Mouse (Mus musculus): ENCODE measurements around the gene Fdxr. TPM values are rescaled to one million over a fixed set of nuclear protein-coding genes. Genes with fewer than 3 reads are reported as not detected.

Gene Fdxr
- polyA plus RNA-seq, 1 experiment: 12.2 TPM

DNA sequence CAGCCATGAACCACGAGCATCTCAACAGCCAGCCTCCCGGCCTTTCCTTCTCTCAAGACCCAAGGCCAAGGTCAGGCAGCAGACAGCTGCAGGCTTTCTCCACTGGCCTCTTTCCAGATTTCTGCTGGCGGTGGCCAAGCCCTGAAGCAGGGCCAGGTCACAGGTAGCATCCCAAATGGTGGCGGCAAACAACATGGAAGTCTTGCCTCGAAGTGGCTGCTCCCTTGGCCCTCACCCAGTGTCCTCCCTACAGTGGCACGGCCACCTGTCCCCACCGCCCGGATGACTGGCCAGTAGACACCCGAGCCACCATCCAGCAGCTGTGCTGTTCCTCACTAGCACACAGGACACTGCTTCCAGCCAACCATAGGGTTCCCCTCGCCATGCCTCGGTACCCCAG is 35.4 kb downstream of the Fdxr start:
- 71% methylated on average over 11 of the region's 11 CpGs for WGBS
- TF ChIP-seq POLR2A (IDR thresholded peaks at IDR 0.05; ENCODE audit: low read depth, low read length) (no peak), CTCF (IDR thresholded peaks at IDR 0.05; ENCODE audit: extremely low read depth, insufficient read length, insufficient replicate concordance, low read depth, low read length) (no peak)
- no peak overlapping the region for H3K27ac ChIP-seq (ENCODE audit: insufficient read depth, low read depth, low read length)
- H3K36me3 ChIP-seq (ENCODE audit: control insufficient read depth, insufficient read depth, low read length): peaks cover 13% of the 10 kb centered on the region; the same call in 1 of the 2 replicates
- no peaks in the 10 kb centered on the region for H3K4me1 ChIP-seq (ENCODE audit: control insufficient read depth, insufficient read depth, insufficient read length, low read length)
- no peaks in the 10 kb centered on the region for H3K27me3 ChIP-seq (ENCODE audit: control insufficient read depth, insufficient read depth, low read length)
- H3K4me3 ChIP-seq (ENCODE audit: low read depth, low read length): no peak overlapping the region

DNA sequence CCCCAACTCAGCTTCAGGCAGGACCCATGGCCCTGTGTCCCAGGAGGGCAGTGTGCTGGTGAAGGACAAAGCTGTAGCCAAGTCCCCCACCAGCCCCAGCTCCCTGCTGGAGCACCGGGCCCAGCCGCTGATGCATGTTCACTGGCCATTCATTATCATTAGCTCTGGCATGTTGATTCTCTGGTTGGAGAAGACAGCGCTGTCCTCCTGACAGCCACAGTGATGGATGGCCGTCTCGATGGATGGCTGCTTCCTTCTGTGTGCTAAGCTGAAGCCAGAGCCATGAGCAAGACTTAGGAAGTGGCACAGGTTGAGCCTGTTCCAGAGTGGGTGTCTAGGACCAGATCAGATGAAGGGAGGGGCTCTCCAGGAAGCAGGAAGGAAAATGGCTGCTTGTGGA is 40.3 kb downstream of the Fdxr start:
- no peaks in the 10 kb centered on the region for H3K27me3 ChIP-seq (ENCODE audit: control insufficient read depth, insufficient read depth, low read length)
- no peak overlapping the region for H3K4me3 ChIP-seq (ENCODE audit: low read depth, low read length)
- H3K36me3 ChIP-seq (ENCODE audit: control insufficient read depth, insufficient read depth, low read length): 0 out of 2 replicates have a peak, but pooled peaks cover 2% of the 10 kb centered on the region
- 65% methylated on average over 5 of the region's 5 CpGs for WGBS
- TF ChIP-seq POLR2A (IDR thresholded peaks at IDR 0.05; ENCODE audit: low read depth, low read length): no peak
- TF ChIP-seq CTCF (IDR thresholded peaks at IDR 0.05; ENCODE audit: extremely low read depth, insufficient read length, insufficient replicate concordance, low read depth, low read length): no peak
- no peak overlapping the region for H3K27ac ChIP-seq (ENCODE audit: insufficient read depth, low read depth, low read length)
- H3K4me1 ChIP-seq (ENCODE audit: control insufficient read depth, insufficient read depth, insufficient read length, low read length): peaks cover 4% of the 10 kb centered on the region; the same call in 1 of the 2 replicates

DNA sequence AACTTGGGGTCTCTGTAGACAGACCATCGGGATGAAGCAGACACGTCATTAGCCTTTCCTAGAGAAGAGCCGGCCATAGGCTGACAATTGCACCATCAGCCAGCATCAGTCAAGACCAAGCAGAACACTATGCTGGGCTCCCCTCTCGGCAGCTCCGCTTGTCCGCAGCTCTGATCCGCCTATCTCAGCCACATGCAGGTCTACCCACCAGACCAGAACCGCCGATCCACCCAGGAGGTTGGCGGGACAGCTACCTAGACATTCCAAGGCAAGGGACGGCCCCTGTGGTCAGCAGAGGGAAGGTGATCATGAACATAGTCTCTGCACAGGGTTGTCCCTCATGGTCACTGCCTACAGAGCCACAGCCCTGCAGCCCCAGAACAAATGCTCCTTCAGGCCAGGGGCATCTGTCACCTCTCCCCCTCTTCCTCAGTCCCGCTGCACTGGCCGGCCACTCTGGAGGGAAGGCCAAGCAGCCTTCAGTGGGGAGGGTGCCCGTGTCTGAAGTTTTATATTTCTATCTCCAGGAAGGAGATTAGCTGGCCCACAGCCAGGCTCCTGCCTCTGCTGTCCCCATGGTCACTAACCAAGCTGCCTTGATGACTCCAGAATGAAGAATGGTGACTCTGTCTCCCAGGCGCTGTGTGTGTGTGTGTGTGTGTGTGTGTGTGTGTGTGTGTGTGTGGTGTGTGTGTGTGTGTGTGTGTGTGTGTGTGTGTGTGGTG is 42.4 kb downstream of the Fdxr start:
- Histone ChIP-seq H3K27me3 (ENCODE audit: control insufficient read depth, insufficient read depth, low read length) (no peaks in the 10 kb centered on the region), H3K27ac (ENCODE audit: insufficient read depth, low read depth, low read length) (no peak overlapping the region), H3K4me1 (ENCODE audit: control insufficient read depth, insufficient read depth, insufficient read length, low read length) (peaks cover 7% of the 10 kb centered on the region), H3K4me3 (ENCODE audit: low read depth, low read length) (no peak overlapping the region), H3K36me3 (ENCODE audit: control insufficient read depth, insufficient read depth, low read length) (0 out of 2 replicates have a peak, but pooled peaks cover 2% of the 10 kb centered on the region)
- 85% methylated on average over 15 of the region's 15 CpGs for WGBS
- no peak for TF ChIP-seq CTCF (IDR thresholded peaks at IDR 0.05; ENCODE audit: extremely low read depth, insufficient read length, insufficient replicate concordance, low read depth, low read length)
- TF ChIP-seq POLR2A (IDR thresholded peaks at IDR 0.05; ENCODE audit: low read depth, low read length): no peak

DNA sequence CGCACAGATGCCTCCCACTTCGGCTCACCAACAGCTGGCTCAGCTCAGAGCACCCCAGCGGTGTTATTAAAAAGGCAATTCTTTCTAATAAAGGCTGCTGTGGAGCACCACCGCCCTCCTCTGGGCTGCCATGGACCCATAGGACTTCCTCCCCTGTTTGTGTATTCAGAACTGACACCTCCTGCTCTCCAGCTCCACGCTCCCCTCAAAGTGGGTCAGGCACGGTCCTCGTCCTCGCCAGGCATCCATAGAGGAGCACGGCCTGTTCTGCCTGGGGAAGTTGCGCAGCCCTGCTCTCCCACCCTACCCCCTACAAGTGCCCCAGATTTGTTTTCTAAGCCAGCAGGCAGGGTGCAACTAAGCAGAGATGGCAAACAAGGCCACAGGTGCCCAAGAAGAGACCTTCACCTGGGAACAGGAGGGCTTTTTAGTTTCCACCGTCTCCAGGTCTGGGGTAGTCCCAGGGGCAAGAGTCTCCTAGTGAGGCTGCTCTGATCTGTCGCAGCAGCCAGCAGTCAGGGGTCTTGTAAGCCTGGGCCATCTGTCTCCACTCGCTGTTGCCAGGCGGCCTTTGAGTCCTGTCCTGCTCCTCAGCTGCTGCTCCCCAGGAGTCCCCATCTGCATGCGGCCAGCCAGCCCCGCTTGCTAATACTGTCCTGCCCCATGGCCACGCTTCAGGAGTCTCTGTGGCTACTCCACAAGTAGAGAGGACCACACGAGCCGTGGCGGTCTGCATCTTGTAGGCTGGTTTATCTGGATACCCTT is 43.1 kb downstream of the Fdxr start:
- TF ChIP-seq CTCF (IDR thresholded peaks at IDR 0.05; ENCODE audit: extremely low read depth, insufficient read length, insufficient replicate concordance, low read depth, low read length) (no peak), POLR2A (IDR thresholded peaks at IDR 0.05; ENCODE audit: low read depth, low read length) (no peak)
- Histone ChIP-seq H3K36me3 (ENCODE audit: control insufficient read depth, insufficient read depth, low read length) (0 out of 2 replicates have a peak, but pooled peaks cover 2% of the 10 kb centered on the region), H3K4me3 (ENCODE audit: low read depth, low read length) (no peak overlapping the region), H3K27me3 (ENCODE audit: control insufficient read depth, insufficient read depth, low read length) (no peaks in the 10 kb centered on the region), H3K27ac (ENCODE audit: insufficient read depth, low read depth, low read length) (no peak overlapping the region), H3K4me1 (ENCODE audit: control insufficient read depth, insufficient read depth, insufficient read length, low read length) (peaks cover 7% of the 10 kb centered on the region)
- 94% methylated on average over 20 of the region's 20 CpGs for WGBS

DNA sequence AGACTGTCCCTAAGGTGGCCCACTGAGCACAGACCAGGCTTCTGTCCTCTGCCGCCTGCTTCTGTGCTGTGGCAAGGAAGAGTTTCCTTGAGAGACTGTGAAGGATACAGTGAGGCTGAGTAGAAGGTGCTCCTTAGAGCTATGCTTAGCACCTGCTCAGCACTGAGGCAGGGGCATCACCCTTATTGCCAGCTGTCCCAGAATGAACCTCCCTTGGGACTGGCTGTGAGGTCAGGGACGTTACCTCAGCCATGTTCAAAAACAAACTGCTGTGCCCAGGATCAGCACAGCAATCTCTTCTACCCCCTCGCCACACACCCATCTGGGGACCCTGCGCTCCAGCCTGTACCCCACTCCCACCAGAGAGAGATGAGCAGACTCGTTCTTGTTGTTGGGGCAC is 44.0 kb downstream of the Fdxr start:
- Histone ChIP-seq H3K36me3 (ENCODE audit: control insufficient read depth, insufficient read depth, low read length) (0 out of 2 replicates have a peak, but pooled peaks cover 3% of the 10 kb centered on the region), H3K27me3 (ENCODE audit: control insufficient read depth, insufficient read depth, low read length) (no peaks in the 10 kb centered on the region), H3K4me1 (ENCODE audit: control insufficient read depth, insufficient read depth, insufficient read length, low read length) (peaks cover 7% of the 10 kb centered on the region), H3K27ac (ENCODE audit: insufficient read depth, low read depth, low read length) (no peak overlapping the region), H3K4me3 (ENCODE audit: low read depth, low read length) (no peak overlapping the region)
- TF ChIP-seq CTCF (IDR thresholded peaks at IDR 0.05; ENCODE audit: extremely low read depth, insufficient read length, insufficient replicate concordance, low read depth, low read length): no peak
- TF ChIP-seq POLR2A (IDR thresholded peaks at IDR 0.05; ENCODE audit: low read depth, low read length): no peak
- WGBS: 95% methylated on average over 5 of the region's 5 CpGs

DNA sequence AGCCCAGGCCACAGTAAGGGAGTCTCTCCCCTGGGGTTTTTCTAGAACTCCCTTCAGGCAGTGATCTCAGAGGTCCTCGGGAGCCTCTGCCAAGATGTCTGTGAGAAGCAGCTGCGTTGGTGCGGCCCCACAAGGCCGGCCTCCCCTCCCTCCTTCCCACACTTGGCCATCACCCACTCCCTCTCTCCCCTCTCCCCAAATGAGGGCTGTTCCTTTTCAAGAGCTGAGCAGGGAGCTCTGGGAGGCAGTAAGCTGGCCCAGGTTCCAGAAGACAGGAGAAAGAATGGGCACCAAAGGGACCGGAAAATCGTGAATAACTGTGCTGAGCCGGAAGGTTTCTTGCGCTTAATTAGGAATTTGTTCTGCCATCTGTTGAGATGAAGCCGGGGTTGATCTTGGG is 44.9 kb downstream of the Fdxr start:
- H3K27me3 ChIP-seq (ENCODE audit: control insufficient read depth, insufficient read depth, low read length): no peaks in the 10 kb centered on the region
- peaks cover 7% of the 10 kb centered on the region for H3K4me1 ChIP-seq (ENCODE audit: control insufficient read depth, insufficient read depth, insufficient read length, low read length)
- TF ChIP-seq POLR2A (IDR thresholded peaks at IDR 0.05; ENCODE audit: low read depth, low read length): no peak
- TF ChIP-seq CTCF (IDR thresholded peaks at IDR 0.05; ENCODE audit: extremely low read depth, insufficient read length, insufficient replicate concordance, low read depth, low read length): no peak
- H3K36me3 ChIP-seq (ENCODE audit: control insufficient read depth, insufficient read depth, low read length): 0 out of 2 replicates have a peak, but pooled peaks cover 3% of the 10 kb centered on the region
- H3K4me3 ChIP-seq (ENCODE audit: low read depth, low read length): no peak overlapping the region
- H3K27ac ChIP-seq (ENCODE audit: insufficient read depth, low read depth, low read length): no peak overlapping the region
- 53% methylated on average over 9 of the region's 9 CpGs for WGBS

All from small intestine, adult 2 months (tissue).